17 mouse cellular contexts compared by ENCODE assay signal in genomic region chr6:94628787-94629186, GRCm38 (mm10).
A peak's percentile ranks its signal among the peaks of the same experiment; 100 is the strongest.
DNase-seq lines count a peak whose midpoint lies in the region; ATAC-seq and TF ChIP-seq lines count a peak whose summit lies in the region.
"Had no signal": no experiment of that assay in that cellular context is flagged by ENCODE, and none has a peak within 500 bp of the region (broad histone marks: within the 10 kb centered on the region; RNA-seq: fewer than 3 reads in every experiment).

No protein-coding gene starts in this region.

- no peak overlapping the region for H3K4me3 ChIP-seq in hindbrain, embryonic 10.5 days
- H3K4me3 ChIP-seq in hindbrain, embryonic 12.5 days: no peak overlapping the region
- no peak overlapping the region for H3K4me3 ChIP-seq in embryonic fibroblast, embryonic 13.5 days (ENCODE audit: insufficient read depth, low read length)
- H3K4me3 ChIP-seq in hindbrain, postnatal 0 days (ENCODE audit: low read length): no peak overlapping the region
- no peak overlapping the region for H3K4me3 ChIP-seq in thymus, adult 2 months (ENCODE audit: control insufficient read depth, insufficient read depth, low read length)
- H3K4me3 ChIP-seq: embryonic facial prominence, embryonic 13.5 days; megakaryocyte, embryonic 14.5 days had no signal

- no peaks in the 10 kb centered on the region for H3K27me3 ChIP-seq in hindbrain, embryonic 10.5 days (ENCODE audit: insufficient read depth, poor library complexity, severe bottlenecking)
- H3K27me3 ChIP-seq in hindbrain, embryonic 12.5 days: no peaks in the 10 kb centered on the region
- no peaks in the 10 kb centered on the region for H3K27me3 ChIP-seq in hindbrain, postnatal 0 days (ENCODE audit: insufficient read depth, low read length)
- H3K27me3 ChIP-seq in thymus, adult 2 months (ENCODE audit: control insufficient read depth, insufficient read depth, low read length): no peaks in the 10 kb centered on the region
- H3K27me3 ChIP-seq: embryonic facial prominence, embryonic 13.5 days had no signal

- no peak for TF ChIP-seq CTCF in embryonic fibroblast, embryonic 13.5 days (IDR thresholded peaks at IDR 0.05; ENCODE audit: borderline replicate concordance, insufficient read depth, low read length)
- no peak for TF ChIP-seq CTCF in hindbrain, postnatal 0 days (IDR thresholded peaks at IDR 0.05; ENCODE audit: low read depth)
- TF ChIP-seq CTCF in thymus, adult 2 months (IDR thresholded peaks at IDR 0.05; ENCODE audit: borderline replicate concordance, control insufficient read depth, extremely low read depth, insufficient read depth, low read length, poor library complexity): no peak

- 73% methylated on average over 6 of the region's 6 CpGs for WGBS in hindbrain, embryonic 10.5 days
- 68% methylated on average over 6 of the region's 6 CpGs for WGBS in hindbrain, embryonic 12.5 days
- WGBS in hindbrain, postnatal 0 days: 60% methylated on average over 6 of the region's 6 CpGs
- 92% methylated on average over 6 of the region's 6 CpGs for WGBS in thymus, adult 2 months

- peak overlapping the region; percentile 85 for H3K27ac ChIP-seq in hindbrain, embryonic 10.5 days
- H3K27ac ChIP-seq in hindbrain, embryonic 12.5 days: no peak overlapping the region
- H3K27ac ChIP-seq in embryonic fibroblast, embryonic 13.5 days (ENCODE audit: insufficient read depth, low read length): peak overlapping the region; percentile 38
- peak overlapping the region; percentile 87 for H3K27ac ChIP-seq in hindbrain, postnatal 0 days
- H3K27ac ChIP-seq in thymus, adult 2 months (ENCODE audit: control insufficient read depth, insufficient read depth, low read length): no peak overlapping the region
- H3K27ac ChIP-seq: embryonic facial prominence, embryonic 13.5 days; kidney, postnatal 0 days had no signal

- ATAC-seq in hindbrain, embryonic 12.5 days (ENCODE audit: low FRiP score): no peak
- ATAC-seq in hindbrain, postnatal 0 days: no peak
- ATAC-seq: intestine, embryonic 16.5 days; liver, postnatal 0 days had no signal

- TF ChIP-seq POLR2A in embryonic fibroblast, embryonic 13.5 days (IDR thresholded peaks at IDR 0.05; ENCODE audit: low read depth, low read length): no peak
- no peak for TF ChIP-seq POLR2A in thymus, adult 2 months (IDR thresholded peaks at IDR 0.05; ENCODE audit: control insufficient read depth, extremely low read depth, insufficient read depth, low read length, poor library complexity)

- H3K4me1 ChIP-seq in hindbrain, embryonic 10.5 days (replicated peaks): peaks cover 68% of the 10 kb centered on the region
- peaks cover 59% of the 10 kb centered on the region for H3K4me1 ChIP-seq in hindbrain, embryonic 12.5 days
- H3K4me1 ChIP-seq in embryonic fibroblast, embryonic 13.5 days (ENCODE audit: control insufficient read depth, insufficient read depth, low read length): peaks cover 20% of the 10 kb centered on the region
- H3K4me1 ChIP-seq in hindbrain, postnatal 0 days (ENCODE audit: insufficient read depth, low read length): peaks cover 9% of the 10 kb centered on the region
- peaks cover 22% of the 10 kb centered on the region for H3K4me1 ChIP-seq in thymus, adult 2 months (replicated peaks; ENCODE audit: control insufficient read depth, insufficient read depth, low read length)

- no peak overlapping the region for H3K4me2 ChIP-seq in hindbrain, embryonic 12.5 days (replicated peaks)
- H3K4me2 ChIP-seq in hindbrain, postnatal 0 days (ENCODE audit: low read depth, low read length): no peak overlapping the region
- H3K4me2 ChIP-seq: embryonic facial prominence, embryonic 13.5 days had no signal

- no peak overlapping the region for H3K9ac ChIP-seq in hindbrain, embryonic 12.5 days
- no peak overlapping the region; the same call in 1 of the 2 replicates for H3K9ac ChIP-seq in hindbrain, postnatal 0 days (replicated peaks; ENCODE audit: low read length)
- H3K9ac ChIP-seq: liver, postnatal 0 days had no signal

- peaks cover 63% of the 10 kb centered on the region for H3K36me3 ChIP-seq in hindbrain, embryonic 10.5 days
- H3K36me3 ChIP-seq in hindbrain, embryonic 12.5 days: peaks cover 20% of the 10 kb centered on the region
- H3K36me3 ChIP-seq in hindbrain, postnatal 0 days (ENCODE audit: insufficient read depth, low read length): no peaks in the 10 kb centered on the region; the same call in 1 of the 2 replicates
- peaks cover 14% of the 10 kb centered on the region for H3K36me3 ChIP-seq in thymus, adult 2 months (ENCODE audit: control insufficient read depth, insufficient read depth, low read length)

- H3K9me3 ChIP-seq in hindbrain, embryonic 10.5 days: no peaks in the 10 kb centered on the region
- no peaks in the 10 kb centered on the region for H3K9me3 ChIP-seq in hindbrain, embryonic 12.5 days (replicated peaks)
- H3K9me3 ChIP-seq in hindbrain, postnatal 0 days (ENCODE audit: low read length): no peaks in the 10 kb centered on the region
- H3K9me3 ChIP-seq: embryonic facial prominence, embryonic 13.5 days; megakaryocyte, embryonic 14.5 days had no signal

- no peak for DNase-seq in hindbrain, embryonic 10.5 days (ENCODE audit: low spot score)
- DNase-seq in hindbrain, postnatal 0 days (ENCODE audit: low spot score): no peak
- DNase-seq in lung, postnatal 25 days (ENCODE audit: low spot score): peak; percentile 55
- no peak for DNase-seq in testis, postnatal 14 days (ENCODE audit: low spot score)
- no peak for DNase-seq in thymus, adult 2 months
- DNase-seq: adrenal gland, postnatal 14 days; B cell, adult 2 months; cerebellum, adult 11-12 months; gastrocnemius, postnatal 14 days; liver, postnatal 0 days; thymus, postnatal 4 days had no signal

Comparison
In these comparisons a context has a peak if more than half of its experiments do, and no peak if none do; other contexts are left out.
1. H3K27ac ChIP-seq: peak in hindbrain, embryonic 10.5 days (single experiment), embryonic fibroblast, embryonic 13.5 days (single experiment) and hindbrain, postnatal 0 days (single experiment); none in hindbrain, embryonic 12.5 days (single experiment) and thymus, adult 2 months (single experiment).